Mouse (Mus musculus): Measurements from ENCODE around the gene Ddx20.
"Not testable (repeated sequence)": the region's sequence is repeated elsewhere in the genome, so short reads cannot be mapped to it uniquely, and the experiment has no call there.

Ddx20 gene

DNA sequence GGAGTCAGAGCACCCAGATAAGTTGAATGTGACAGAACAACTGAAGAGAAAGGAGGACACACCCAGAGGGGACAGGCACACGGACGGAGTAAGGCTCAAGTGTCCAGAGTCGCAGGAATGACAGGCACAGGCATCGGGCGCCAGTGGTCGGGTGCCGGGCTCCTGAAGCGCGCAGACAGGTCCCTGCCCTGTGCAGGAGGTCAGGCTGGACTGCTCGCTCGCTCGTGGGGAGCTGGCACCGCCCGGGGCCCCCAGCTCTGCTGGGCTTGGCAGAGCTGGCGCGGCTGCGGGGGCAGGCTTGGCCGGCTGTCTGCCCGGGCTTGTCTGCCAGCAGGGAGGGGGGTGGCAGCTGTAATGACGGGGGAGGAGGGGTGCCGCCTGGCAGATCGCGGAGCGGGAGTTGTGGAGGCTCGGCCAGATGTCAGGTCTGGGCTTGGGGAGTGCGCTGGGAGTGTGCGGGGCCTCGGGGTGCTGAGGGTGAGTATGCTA lies 17.7 kb upstream of the Ddx20 start:
- DNase-seq (ENCODE audit: low read depth): no peak

- DNase-seq (ENCODE audit: low read depth): peak; percentile 71
These were observed 16.9 kb upstream of the Ddx20 start, which contains the start of gene Inka2 for GRCm38 (mm10) chr3:105704031-105705008. Inka2 (plus strand) TSS chr3:105704599.

DNA sequence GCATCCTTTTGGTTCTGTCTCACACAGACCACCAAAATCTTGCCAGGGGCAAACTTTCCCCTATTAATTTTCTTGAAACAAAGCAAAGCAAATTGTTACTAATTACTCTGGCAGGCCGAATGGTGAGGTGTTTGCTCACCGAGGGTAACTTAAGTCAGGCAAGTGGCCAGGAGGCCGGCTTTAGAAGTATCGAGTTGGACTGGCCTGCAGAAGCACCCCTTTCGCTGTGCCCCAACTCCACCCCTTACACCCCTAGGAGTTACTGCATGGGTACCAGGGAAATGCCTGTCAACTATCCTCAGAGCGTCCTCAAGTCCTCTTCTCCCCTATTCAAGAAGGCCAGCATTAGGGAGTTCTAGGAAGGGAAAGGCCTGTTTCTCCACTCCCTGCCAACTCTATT lies 16.2 kb upstream of the Ddx20 start:
- DNase-seq (ENCODE audit: low read depth): no peak

DNA sequence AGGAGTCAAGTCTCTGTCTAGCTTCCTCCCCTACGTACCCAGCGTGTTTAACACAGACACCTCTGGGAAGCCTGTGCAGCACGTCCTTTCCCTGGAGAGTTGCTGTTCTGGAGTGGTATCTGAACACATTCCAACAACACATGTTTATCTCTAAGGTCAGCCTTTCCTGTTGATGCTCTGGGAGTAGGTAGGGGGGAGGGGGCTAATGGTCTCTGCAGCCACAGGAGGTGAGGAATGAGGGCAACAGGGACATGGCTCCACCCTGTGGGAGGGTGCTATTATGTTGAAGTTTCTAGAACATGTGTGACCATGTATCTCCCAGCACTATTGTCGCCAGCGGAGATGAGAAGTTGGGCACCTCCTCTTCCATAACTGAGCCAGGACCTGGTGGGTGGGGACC lies 14.0 kb upstream of the Ddx20 start:
- DNase-seq (ENCODE audit: low read depth): no peak

DNA sequence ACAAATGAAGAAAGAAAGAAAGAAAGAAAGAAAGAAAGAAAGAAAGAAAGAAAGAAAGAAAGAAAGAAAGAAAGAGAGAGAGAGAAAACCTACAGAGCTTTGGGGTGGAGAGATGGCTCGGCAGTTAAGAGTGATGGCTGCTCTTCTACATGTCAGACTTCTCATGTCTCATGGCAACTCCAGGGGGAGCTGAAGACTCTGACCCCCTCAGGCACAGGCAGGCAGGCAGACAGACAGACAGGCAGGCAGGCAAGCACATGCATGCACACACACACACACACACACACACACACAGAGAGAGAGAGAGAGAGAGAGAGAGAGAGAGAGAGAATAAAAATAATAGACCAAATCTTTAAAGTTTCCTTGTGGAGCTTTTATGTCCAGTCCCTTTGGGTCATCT lies 13.4 kb upstream of the Ddx20 start:
- DNase-seq (ENCODE audit: low read depth): not testable (repeated sequence)

DNA sequence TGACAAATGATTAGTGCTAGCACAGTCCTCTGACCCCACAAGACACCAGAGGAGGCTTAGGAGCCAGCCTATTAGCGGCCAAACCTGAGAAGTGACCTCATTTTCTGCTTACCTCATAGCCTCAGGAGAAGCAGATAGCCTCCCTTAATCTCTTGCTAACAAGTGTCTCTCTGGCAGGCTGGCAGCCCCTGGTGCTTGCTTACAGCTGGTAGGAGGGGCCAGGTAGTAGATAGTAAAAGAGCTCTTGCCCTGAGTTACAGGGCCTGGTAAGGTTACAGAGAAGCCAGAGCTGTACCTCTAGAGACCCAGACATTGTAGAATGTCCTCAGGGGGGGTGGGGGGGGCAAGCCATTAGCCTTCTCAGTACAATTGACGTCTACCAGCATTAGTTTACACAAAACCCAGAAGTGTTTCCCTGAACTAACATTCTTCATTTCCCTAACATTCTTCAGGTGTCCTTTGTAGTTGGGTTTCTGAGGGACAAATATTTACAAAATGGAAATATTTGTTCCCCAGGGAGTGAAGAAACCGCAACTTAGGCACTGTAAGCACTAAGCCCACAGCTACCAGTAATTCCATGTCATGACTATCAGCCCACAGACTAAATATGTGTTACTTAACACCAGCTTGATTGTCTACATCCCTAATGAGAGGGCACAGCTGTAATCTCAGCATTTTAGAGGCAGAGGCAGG lies 12.0 kb upstream of the Ddx20 start:
- DNase-seq (ENCODE audit: low read depth): no peak

- no peak for DNase-seq (ENCODE audit: low read depth)
These were observed 10.9 kb upstream of the Ddx20 start for GRCm38 (mm10) chr3:105698311-105698710.

- no peak for DNase-seq (ENCODE audit: low read depth)
These were observed 9.7 kb upstream of the Ddx20 start for GRCm38 (mm10) chr3:105697148-105697441.

GRCm38 (mm10) chr3:105696387-105697147 lies 9.2 kb upstream of the Ddx20 start:
- DNase-seq (ENCODE audit: low read depth): no peak

GRCm38 (mm10) chr3:105695476-105696386 lies 8.4 kb upstream of the Ddx20 start:
- no peak for DNase-seq (ENCODE audit: low read depth)

- DNase-seq (ENCODE audit: low read depth): no peak
These were observed 6.1 kb upstream of the Ddx20 start for GRCm38 (mm10) chr3:105693327-105694080.

DNA sequence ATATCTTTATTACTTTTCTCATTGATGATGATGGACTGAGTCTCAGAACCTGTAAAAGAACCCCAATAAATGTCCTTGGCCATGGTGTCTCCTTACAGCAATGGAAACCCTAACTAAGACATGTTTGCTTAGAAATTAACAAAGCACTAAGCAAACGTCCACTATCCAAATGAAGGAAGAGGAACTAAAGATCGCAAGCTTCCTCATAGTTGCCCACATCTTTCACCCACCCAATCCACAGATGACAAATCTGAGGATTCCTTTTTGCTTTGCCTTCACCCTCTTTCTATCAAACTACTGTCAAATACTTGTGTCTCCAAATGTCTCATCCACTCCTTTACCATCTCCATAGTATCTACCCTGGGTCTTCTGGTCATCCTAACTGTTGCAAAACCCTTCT lies 1.2 kb upstream of the Ddx20 start:
- DNase-seq (ENCODE audit: low read depth): no peak

- DNase-seq (ENCODE audit: low read depth): no peak
These were observed 715 bp downstream of the Ddx20 start for GRCm38 (mm10) chr3:105686394-105687323.

- DNase-seq (ENCODE audit: low read depth): no peak
These were observed 7.0 kb downstream of the Ddx20 start for GRCm38 (mm10) chr3:105680346-105680745.

DNA sequence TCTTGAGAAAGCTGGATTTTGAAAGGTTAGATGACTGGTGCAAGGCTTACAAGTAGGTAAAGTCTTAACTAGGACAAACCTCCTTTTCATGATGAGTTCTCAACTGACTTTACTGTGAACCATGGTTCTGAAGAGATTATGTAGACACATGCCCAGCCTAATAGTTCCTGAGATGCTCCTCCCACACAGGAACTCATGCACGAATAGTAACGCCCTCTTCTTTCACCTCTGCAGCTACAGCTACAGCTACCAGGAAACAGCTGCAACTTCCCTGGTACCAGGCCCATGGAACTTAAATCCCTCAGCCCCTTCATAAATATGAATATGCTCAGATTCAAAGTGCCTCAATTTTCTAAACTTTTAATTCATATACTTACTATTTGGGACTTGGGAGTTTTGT lies 11.4 kb downstream of the Ddx20 start:
- DNase-seq (ENCODE audit: low read depth): no peak

GRCm38 (mm10) chr3:105674595-105675218 lies 12.7 kb downstream of the Ddx20 start:
- peak; percentile 65 for DNase-seq (ENCODE audit: low read depth)

- no peak for DNase-seq (ENCODE audit: low read depth)
These were observed 16.6 kb downstream of the Ddx20 start for GRCm38 (mm10) chr3:105670801-105671200.

- no peak for DNase-seq (ENCODE audit: low read depth)
These were observed 17.6 kb downstream of the Ddx20 start for GRCm38 (mm10) chr3:105669776-105670175.

DNA sequence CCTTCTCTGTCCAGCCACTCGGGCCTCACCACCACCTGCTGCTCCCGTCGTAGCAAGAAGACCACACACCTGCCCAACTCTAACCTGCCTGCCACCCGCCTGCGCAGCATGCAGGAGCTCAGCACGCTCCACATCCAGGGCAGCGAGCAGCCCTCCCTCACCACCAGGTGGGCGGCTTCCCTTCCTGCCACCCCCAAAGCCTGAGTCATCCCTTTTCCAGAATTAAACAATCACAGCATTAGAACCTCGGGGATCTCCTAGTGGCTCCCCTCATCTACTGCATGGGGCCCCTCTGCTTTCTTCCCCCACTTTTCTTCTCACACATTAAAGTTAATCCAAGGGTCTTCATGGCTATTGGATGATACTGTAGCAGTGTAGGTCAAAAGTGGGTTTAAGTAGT lies 19.2 kb downstream of the Ddx20 start:
- DNase-seq (ENCODE audit: low read depth): no peak

All from fibroblast of lung, adult 2 months (primary cell).